Mouse (Mus musculus): ENCODE data around the gene Fes. TPM values are rescaled to one million over a fixed set of nuclear protein-coding genes. Genes with fewer than 3 reads are reported as not detected.

Gene Fes
- polyA plus RNA-seq, 1 experiment from 2014 or later = 11.8 TPM

DNA sequence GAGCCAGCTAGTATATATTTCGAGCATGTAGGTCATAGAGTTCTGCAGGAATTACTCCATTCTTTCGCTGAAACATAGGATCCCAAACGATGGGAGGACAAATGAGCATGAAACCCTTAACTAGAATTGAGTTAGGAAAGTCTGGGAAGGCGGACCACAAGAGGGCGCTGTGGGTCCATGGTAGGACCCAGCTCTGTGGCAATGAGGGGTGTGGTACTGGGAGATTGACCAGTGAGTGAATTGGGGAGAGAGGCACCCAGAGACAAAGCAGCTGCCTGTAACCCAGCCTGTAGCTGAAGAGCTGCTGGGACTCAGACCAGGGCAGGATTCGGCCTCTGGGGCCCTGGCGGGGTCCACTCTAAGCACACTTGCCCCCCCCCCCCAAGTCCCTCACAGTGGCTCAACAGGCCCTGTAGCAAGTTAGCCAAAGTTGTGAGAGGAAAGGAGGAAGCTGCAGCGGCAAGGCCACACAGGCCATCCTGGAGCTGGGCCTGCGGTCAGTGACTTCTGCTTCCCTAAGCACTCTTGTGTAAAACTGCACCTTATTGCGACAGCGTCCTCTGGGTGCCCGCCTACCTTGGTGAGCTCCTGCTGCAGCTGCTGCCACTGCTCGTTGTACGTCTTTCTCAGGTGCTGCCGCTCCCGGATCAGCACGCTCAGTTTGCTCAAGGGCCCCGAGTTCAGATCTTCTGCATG is 1.4 kb downstream of the Fes start:
- WGBS = 34% methylated on average over 17 of the region's 18 CpGs
- Histone ChIP-seq H3K9me3 (replicated peaks) (no peaks in the 10 kb centered on the region), H3K4me2 (replicated peaks) (peak overlapping the region; percentile 50), H3K36me3 (peaks cover 16% of the 10 kb centered on the region), H3K4me3 (peak overlapping the region; percentile 4; the same call in 1 of the 2 replicates), H3K4me1 (peaks cover 20% of the 10 kb centered on the region), H3K9ac (0 out of 2 replicates have a peak overlapping the region, but pooled peaks have one; percentile 53), H3K27ac (no peak overlapping the region), H3K27me3 (peaks cover 33% of the 10 kb centered on the region)
- peak; percentile 64 for ATAC-seq (ENCODE audit: low FRiP score)

DNA sequence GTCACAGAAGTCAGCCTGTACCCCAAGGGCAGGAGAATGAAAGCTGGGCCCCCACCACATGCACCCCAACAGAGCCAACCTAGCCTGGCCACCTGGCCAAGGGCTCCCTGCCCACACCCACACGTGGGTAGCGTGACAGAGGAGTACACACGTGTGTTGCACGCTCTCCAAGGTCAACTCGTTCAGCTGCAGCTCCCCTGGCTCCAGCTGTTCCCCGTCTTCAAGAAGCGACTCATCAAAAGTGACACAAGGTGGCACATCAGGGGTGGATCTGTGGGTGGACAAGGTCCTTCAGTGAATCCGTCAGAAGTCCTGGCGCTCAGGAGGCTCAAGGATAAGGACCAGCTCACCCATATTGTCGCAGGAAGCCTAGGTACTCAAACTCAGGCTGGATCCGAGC is 4.8 kb downstream of the Fes start:
- Histone ChIP-seq H3K27ac (no peak overlapping the region), H3K9me3 (replicated peaks) (no peaks in the 10 kb centered on the region), H3K27me3 (peaks cover 29% of the 10 kb centered on the region), H3K4me1 (peaks cover 16% of the 10 kb centered on the region), H3K4me3 (no peak overlapping the region), H3K4me2 (replicated peaks) (no peak overlapping the region), H3K9ac (no peak overlapping the region), H3K36me3 (0 out of 2 replicates have a peak, but pooled peaks cover 7% of the 10 kb centered on the region)
- WGBS = 67% methylated on average over 11 of the region's 11 CpGs
- ATAC-seq (ENCODE audit: low FRiP score) = no peak

GRCm38 (mm10) chr7:80379531-80379930 is 8.2 kb downstream of the Fes start:
- ATAC-seq (ENCODE audit: low FRiP score) = no peak
- H3K4me1 ChIP-seq = peaks cover 4% of the 10 kb centered on the region; the same call in 1 of the 2 replicates
- H3K9ac ChIP-seq = no peak overlapping the region
- H3K27ac ChIP-seq = no peak overlapping the region
- H3K4me3 ChIP-seq = no peak overlapping the region
- 0 out of 2 replicates have a peak, but pooled peaks cover 7% of the 10 kb centered on the region for H3K36me3 ChIP-seq
- H3K27me3 ChIP-seq = peaks cover 22% of the 10 kb centered on the region
- no peaks in the 10 kb centered on the region for H3K9me3 ChIP-seq (replicated peaks)
- WGBS = 59% methylated on average over 13 of the region's 13 CpGs
- no peak overlapping the region for H3K4me2 ChIP-seq (replicated peaks)

- Histone ChIP-seq H3K27ac (no peak overlapping the region), H3K36me3 (0 out of 2 replicates have a peak, but pooled peaks cover 7% of the 10 kb centered on the region), H3K9me3 (replicated peaks) (no peaks in the 10 kb centered on the region), H3K4me3 (no peak overlapping the region), H3K4me1 (peaks cover 4% of the 10 kb centered on the region; the same call in 1 of the 2 replicates), H3K27me3 (peaks cover 10% of the 10 kb centered on the region), H3K4me2 (replicated peaks) (no peak overlapping the region), H3K9ac (no peak overlapping the region)
- 38% methylated on average over 6 of the region's 6 CpGs for WGBS
- ATAC-seq (ENCODE audit: low FRiP score) = no peak
These were observed 10.3 kb downstream of the Fes start for GRCm38 (mm10) chr7:80377471-80377870.

GRCm38 (mm10) chr7:80376192-80376591 is 11.6 kb downstream of the Fes start:
- Histone ChIP-seq H3K9ac (no peak overlapping the region), H3K4me1 (peaks cover 4% of the 10 kb centered on the region; the same call in 1 of the 2 replicates), H3K36me3 (0 out of 2 replicates have a peak, but pooled peaks cover 7% of the 10 kb centered on the region), H3K9me3 (replicated peaks) (no peaks in the 10 kb centered on the region), H3K27me3 (no peaks in the 10 kb centered on the region; the same call in 1 of the 2 replicates), H3K4me2 (replicated peaks) (no peak overlapping the region), H3K27ac (no peak overlapping the region), H3K4me3 (no peak overlapping the region)
- WGBS = 59% methylated on average over 10 of the region's 10 CpGs
- no peak for ATAC-seq (ENCODE audit: low FRiP score)

- no peak overlapping the region for H3K4me2 ChIP-seq (replicated peaks)
- WGBS = 84% methylated on average over 9 of the region's 9 CpGs
- no peak overlapping the region for H3K27ac ChIP-seq
- no peak overlapping the region for H3K9ac ChIP-seq
- ATAC-seq (ENCODE audit: low FRiP score) = no peak
- no peaks in the 10 kb centered on the region for H3K9me3 ChIP-seq (replicated peaks)
- H3K4me3 ChIP-seq = no peak overlapping the region
- peaks cover 4% of the 10 kb centered on the region; the same call in 1 of the 2 replicates for H3K4me1 ChIP-seq
- 0 out of 2 replicates have a peak, but pooled peaks cover 7% of the 10 kb centered on the region for H3K36me3 ChIP-seq
- H3K27me3 ChIP-seq = no peaks in the 10 kb centered on the region; the same call in 1 of the 2 replicates
These were observed 12.2 kb downstream of the Fes start for GRCm38 (mm10) chr7:80375376-80376039.

DNA sequence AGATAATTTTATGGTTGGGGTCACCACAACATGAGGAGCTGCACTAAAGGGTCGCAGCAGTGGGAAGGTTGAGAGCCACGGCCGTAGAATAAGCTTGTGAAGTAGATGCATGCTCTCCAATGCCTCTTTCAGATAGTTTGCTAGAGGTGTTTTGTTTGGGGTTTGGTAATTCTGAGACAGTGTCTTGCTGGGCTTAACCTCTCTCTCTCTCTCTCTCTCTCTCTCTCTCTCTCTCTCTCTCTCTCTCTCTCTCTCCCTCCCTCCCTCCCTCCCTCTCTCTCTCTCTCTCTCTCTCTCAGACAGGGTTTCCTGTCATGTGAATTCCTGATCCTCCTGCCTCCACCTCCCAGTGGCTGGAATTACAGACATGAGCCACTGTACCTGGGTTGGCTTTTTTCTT is 13.0 kb downstream of the Fes start:
- Histone ChIP-seq H3K27ac (no peak overlapping the region), H3K9me3 (replicated peaks) (no peaks in the 10 kb centered on the region), H3K27me3 (no peaks in the 10 kb centered on the region; the same call in 1 of the 2 replicates), H3K4me2 (replicated peaks) (no peak overlapping the region), H3K4me3 (no peak overlapping the region), H3K9ac (no peak overlapping the region), H3K36me3 (0 out of 2 replicates have a peak, but pooled peaks cover 7% of the 10 kb centered on the region), H3K4me1 (peaks cover 11% of the 10 kb centered on the region)
- no peak for ATAC-seq (ENCODE audit: low FRiP score)
- 91% methylated on average over 3 of the region's 3 CpGs for WGBS

DNA sequence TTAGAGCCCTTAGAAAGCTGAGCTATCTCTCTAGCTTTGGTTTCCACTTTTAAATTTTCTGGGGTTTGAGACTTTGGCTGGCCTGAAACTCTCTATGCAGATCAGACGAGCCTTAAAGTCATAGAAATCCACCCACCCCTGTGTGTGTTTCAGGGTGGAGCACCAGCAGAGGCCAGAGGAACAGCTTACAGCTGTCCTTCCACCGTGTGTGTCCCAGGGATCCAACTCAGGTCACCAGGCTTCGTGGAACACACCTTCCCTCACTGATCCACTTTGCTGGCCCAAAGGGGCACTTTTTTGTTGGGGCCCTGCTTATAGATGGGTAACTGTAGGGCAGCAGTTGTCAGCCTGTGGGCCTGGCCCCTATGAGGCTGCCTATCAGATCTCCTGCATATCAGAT is 13.5 kb downstream of the Fes start:
- ATAC-seq (ENCODE audit: low FRiP score) = no peak
- Histone ChIP-seq H3K4me3 (no peak overlapping the region), H3K4me2 (replicated peaks) (no peak overlapping the region), H3K36me3 (0 out of 2 replicates have a peak, but pooled peaks cover 7% of the 10 kb centered on the region), H3K27ac (no peak overlapping the region), H3K4me1 (peaks cover 16% of the 10 kb centered on the region), H3K27me3 (no peaks in the 10 kb centered on the region; the same call in 1 of the 2 replicates), H3K9ac (no peak overlapping the region), H3K9me3 (replicated peaks) (no peaks in the 10 kb centered on the region)
- WGBS = 56% methylated on average over 3 of the region's 3 CpGs

- 78% methylated on average over 12 of the region's 12 CpGs for WGBS
- Histone ChIP-seq H3K9me3 (replicated peaks) (no peaks in the 10 kb centered on the region), H3K27ac (no peak overlapping the region), H3K4me2 (replicated peaks) (no peak overlapping the region), H3K36me3 (0 out of 2 replicates have a peak, but pooled peaks cover 7% of the 10 kb centered on the region), H3K4me1 (peaks cover 20% of the 10 kb centered on the region), H3K4me3 (no peak overlapping the region), H3K27me3 (no peaks in the 10 kb centered on the region; the same call in 1 of the 2 replicates), H3K9ac (no peak overlapping the region)
- ATAC-seq (ENCODE audit: low FRiP score) = no peak
These were observed 13.9 kb downstream of the Fes start for GRCm38 (mm10) chr7:80373850-80374249.

DNA sequence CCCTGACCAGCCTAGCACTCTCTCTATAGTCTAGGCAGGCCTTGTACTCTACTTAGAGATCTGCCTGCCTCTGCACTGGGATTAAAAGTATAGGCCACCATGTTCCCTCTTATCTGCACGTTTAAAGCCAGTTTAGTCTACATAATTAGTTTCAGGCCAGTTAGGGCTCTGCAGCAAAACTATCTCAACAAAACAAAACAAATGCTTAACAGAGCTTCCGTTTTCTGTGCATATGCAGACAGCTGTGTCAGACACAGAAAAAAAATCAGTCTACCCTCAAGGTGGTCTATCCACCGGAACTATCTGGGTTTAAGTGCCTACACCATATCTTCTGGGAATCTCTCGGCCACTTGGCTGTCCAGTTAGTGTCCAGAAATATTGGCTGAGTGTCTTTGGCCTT is 14.4 kb downstream of the Fes start:
- Histone ChIP-seq H3K27me3 (no peaks in the 10 kb centered on the region; the same call in 1 of the 2 replicates), H3K9me3 (replicated peaks) (no peaks in the 10 kb centered on the region), H3K36me3 (peaks cover 6% of the 10 kb centered on the region), H3K4me2 (replicated peaks) (no peak overlapping the region), H3K4me1 (peaks cover 20% of the 10 kb centered on the region), H3K27ac (no peak overlapping the region), H3K9ac (no peak overlapping the region), H3K4me3 (no peak overlapping the region)
- ATAC-seq (ENCODE audit: low FRiP score) = no peak
- WGBS = 85% methylated on average over 4 of the region's 4 CpGs

DNA sequence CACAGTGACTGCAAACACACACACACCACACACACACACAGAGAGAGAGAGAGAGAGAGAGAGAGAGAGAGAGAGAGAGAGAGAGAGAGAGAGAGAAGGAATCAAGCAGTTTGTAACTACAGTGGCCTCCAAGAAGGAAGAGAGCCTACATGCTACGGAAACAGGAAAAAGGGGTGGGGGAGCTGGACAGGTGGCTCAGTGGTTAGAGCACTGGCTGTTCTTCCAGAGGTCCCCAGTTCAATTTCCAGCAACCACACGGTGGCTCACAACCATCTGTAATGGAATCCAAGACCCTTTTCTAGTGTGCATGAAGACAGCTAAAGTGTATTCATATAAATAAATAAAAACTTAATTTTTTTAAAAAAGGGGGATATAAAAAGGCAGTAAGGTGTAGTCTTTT is 15.1 kb downstream of the Fes start:
- no peak overlapping the region for H3K4me2 ChIP-seq (replicated peaks)
- WGBS = 65% methylated on average over 2 of the region's 2 CpGs
- no peak overlapping the region for H3K9ac ChIP-seq
- H3K27ac ChIP-seq = no peak overlapping the region
- peaks cover 20% of the 10 kb centered on the region for H3K4me1 ChIP-seq
- peaks cover 10% of the 10 kb centered on the region for H3K36me3 ChIP-seq
- no peak overlapping the region for H3K4me3 ChIP-seq
- no peak for ATAC-seq (ENCODE audit: low FRiP score)
- H3K27me3 ChIP-seq = no peaks in the 10 kb centered on the region; the same call in 1 of the 2 replicates
- H3K9me3 ChIP-seq (replicated peaks) = no peaks in the 10 kb centered on the region

DNA sequence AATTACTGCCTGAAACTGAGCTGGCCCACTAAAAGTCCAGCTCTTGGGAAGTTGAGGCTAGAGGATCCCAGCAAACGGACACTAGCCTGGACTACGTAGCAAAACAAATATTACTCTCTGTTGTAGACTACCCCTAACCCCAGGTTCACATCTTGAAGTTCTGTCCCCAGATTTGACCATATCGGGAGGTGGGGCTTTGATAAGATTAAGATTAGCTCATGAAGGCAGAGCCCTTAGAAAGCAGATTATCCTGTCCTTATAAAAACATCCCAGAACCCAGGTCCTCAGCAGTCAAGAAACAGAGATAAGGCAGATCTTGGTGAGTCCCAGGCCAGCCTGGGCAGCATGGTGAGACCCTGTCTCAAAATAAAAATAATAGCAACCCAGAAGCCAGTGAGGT is 15.6 kb downstream of the Fes start:
- Histone ChIP-seq H3K4me1 (peaks cover 20% of the 10 kb centered on the region), H3K9me3 (replicated peaks) (no peaks in the 10 kb centered on the region), H3K9ac (no peak overlapping the region), H3K36me3 (peaks cover 15% of the 10 kb centered on the region), H3K4me3 (no peak overlapping the region), H3K27ac (no peak overlapping the region), H3K27me3 (no peaks in the 10 kb centered on the region; the same call in 1 of the 2 replicates), H3K4me2 (replicated peaks) (no peak overlapping the region)
- no peak for ATAC-seq (ENCODE audit: low FRiP score)
- WGBS = 83% methylated on average over 3 of the region's 3 CpGs

Measured in hindbrain, embryonic 12.5 days (tissue).